Mouse (Mus musculus) forebrain, embryonic 11.5 days (tissue): Measurements from ENCODE around the gene Armh2. TPM values are rescaled to one million over a fixed set of nuclear protein-coding genes. Genes with fewer than 3 reads are reported as not detected.

Experiments used
- ATAC-seq: fragments of 200-750 bp; cut with Nextera tagmentation; replicated peaks from 2 replicates; pipeline ENCODE4 v1.8.0; 2017; ENCODE audit warnings: moderate TSS enrichment; ENCODE audit not compliant: low FRiP score
- DNase-seq: peaks from one replicate; pipeline ENCODE4 v3.0.0-alpha.2; 2017; ENCODE audit warnings: low spot score
- H3K27ac ChIP-seq: fragments of 300-500 bp; sonication (generic); 2 replicates; pipeline ENCODE4 v1.5.1; 2014; ENCODE audit warnings: low read depth, low read length
- H3K27me3 ChIP-seq: fragments of 300-500 bp; sonication (generic); 2 replicates; pipeline ENCODE4 v1.6.1; 2014; ENCODE audit warnings: mild to moderate bottlenecking, low read length, mixed read lengths; ENCODE audit not compliant: control insufficient read depth, insufficient read depth
- H3K36me3 ChIP-seq: fragments of 300-500 bp; sonication (generic); 2 replicates; pipeline ENCODE4 v1.6.1; 2014; ENCODE audit warnings: mild to moderate bottlenecking, low read length, moderate library complexity, mixed read lengths; ENCODE audit not compliant: control insufficient read depth, insufficient read depth
- H3K4me1 ChIP-seq: fragments of 300-500 bp; sonication (generic); replicated peaks from 2 replicates; pipeline ENCODE4 v1.6.1; 2014; ENCODE audit warnings: low read length, mixed read lengths; ENCODE audit not compliant: control insufficient read depth, insufficient read depth
- H3K4me2 ChIP-seq: fragments of 300-500 bp; sonication (generic); 2 replicates; pipeline ENCODE4 v1.6.1; 2014; ENCODE audit warnings: low read depth, mild to moderate bottlenecking, low read length, moderate library complexity, mixed read lengths; ENCODE audit not compliant: severe bottlenecking
- H3K4me3 ChIP-seq: fragments of 300-500 bp; sonication (generic); 2 replicates; pipeline ENCODE4 v1.5.1; 2014; ENCODE audit warnings: low read depth, low read length
- H3K9ac ChIP-seq: fragments of 300-500 bp; sonication (generic); 2 replicates; pipeline ENCODE4 v1.6.1; 2014; ENCODE audit warnings: low read length
- H3K9me3 ChIP-seq: fragments of 300-500 bp; sonication (generic); 2 replicates; pipeline ENCODE4 v1.6.1; 2016; ENCODE audit warnings: low read length, mixed read lengths; ENCODE audit not compliant: control insufficient read depth
- WGBS: fragments of 180-500 bp; shearing (Covaris S2); extraction: QIAGEN DNeasy Blood & Tissue Kit; methylation state at CpG from one replicate; pipeline ENCODE4 v1.1.7; 2014; 5-methylcytosine and 5-hydroxymethylcytosine counted together
- polyA plus RNA-seq: library from polyadenylated mRNA; unstranded; fragments of >200 nt; fragmentation: Nextera tagmentation; extraction: Ambion mirVana; gene quantifications from 2 replicates; pipeline ENCODE4 v1.2.1, GENCODE M21; 2014

Gene Armh2
- polyA plus RNA-seq, 1 experiment from 2014 or later = not detected

DNA sequence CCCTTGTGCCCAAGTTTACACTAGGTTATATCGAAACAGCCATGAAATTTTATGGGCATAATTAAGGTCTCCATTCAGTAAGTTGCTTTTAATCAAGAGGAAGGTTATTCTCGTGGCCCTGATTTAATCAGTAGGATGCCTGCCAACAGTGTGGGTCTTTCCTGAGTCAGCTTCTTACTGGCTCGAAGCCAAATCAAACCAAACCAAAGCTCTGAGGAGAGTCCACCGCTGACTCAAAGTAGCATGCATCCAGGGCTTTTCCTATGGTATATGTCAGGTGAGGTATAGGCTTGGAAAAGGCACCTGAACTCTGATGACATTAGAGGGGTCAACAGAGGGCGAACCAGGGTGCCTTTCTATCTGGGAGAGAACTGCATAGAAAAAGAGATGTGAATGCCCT is 40.9 kb downstream of the Armh2 start:
- no peak overlapping the region for H3K9ac ChIP-seq
- no peak overlapping the region for H3K4me3 ChIP-seq
- 81% methylated on average over 5 of the region's 5 CpGs for WGBS
- H3K27me3 ChIP-seq = no peaks in the 10 kb centered on the region
- H3K9me3 ChIP-seq = no peaks in the 10 kb centered on the region
- H3K36me3 ChIP-seq = no peaks in the 10 kb centered on the region
- DNase-seq (no peak), ATAC-seq (no peak)
- H3K4me1 ChIP-seq = no peaks in the 10 kb centered on the region
- no peak overlapping the region for H3K4me2 ChIP-seq
- no peak overlapping the region for H3K27ac ChIP-seq

DNA sequence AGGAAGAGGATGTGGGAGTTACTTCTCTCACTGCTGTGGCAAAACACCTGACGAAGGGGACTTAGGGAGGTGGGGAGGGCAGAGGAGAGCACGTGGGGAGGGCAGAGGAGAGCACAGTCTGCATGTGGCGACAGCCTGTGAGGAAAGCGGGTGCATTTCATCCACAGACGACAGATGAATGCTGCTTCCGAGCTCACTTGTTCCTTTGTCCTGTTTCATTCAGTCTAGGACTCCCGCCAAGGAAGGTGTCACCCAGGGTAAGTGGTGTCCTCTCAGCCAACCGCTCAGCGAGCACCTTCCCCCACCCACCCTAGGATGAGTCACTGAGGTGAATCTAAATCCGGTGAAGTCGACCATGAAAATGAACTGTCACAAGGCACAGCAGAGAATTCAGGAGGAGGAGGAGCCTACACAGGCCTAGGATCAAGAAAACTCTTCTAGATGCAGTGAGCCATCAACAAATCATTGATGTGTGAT is 45.0 kb downstream of the Armh2 start:
- Histone ChIP-seq H3K4me1 (no peaks in the 10 kb centered on the region), H3K9me3 (no peaks in the 10 kb centered on the region), H3K4me2 (no peak overlapping the region), H3K36me3 (no peaks in the 10 kb centered on the region), H3K4me3 (no peak overlapping the region), H3K27me3 (no peaks in the 10 kb centered on the region), H3K9ac (no peak overlapping the region), H3K27ac (no peak overlapping the region)
- DNase-seq (no peak), ATAC-seq (no peak)
- WGBS = 57% methylated on average over 11 of the region's 11 CpGs

DNA sequence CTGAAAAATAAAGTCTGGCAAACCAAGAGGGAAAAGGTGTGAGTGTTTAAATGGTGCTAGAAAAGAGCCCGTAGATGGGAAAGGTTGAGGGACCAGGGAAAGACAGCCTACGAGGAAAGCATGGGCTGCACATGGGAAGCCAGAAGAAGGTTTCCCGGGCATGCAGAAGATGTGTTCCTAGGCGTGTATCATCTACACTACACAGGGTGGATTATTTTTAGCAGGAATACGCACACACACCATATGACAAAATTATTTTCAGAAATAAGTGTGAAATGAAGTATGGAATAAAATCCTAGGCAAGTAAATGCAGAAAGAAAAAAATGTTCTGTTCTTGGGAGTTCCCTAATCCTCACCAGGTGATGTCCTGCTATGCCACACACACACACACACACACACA is 46.4 kb downstream of the Armh2 start:
- no peaks in the 10 kb centered on the region for H3K27me3 ChIP-seq
- ATAC-seq (no peak), DNase-seq (no peak)
- H3K9ac ChIP-seq = no peak overlapping the region
- H3K9me3 ChIP-seq = no peaks in the 10 kb centered on the region
- no peak overlapping the region for H3K27ac ChIP-seq
- no peaks in the 10 kb centered on the region for H3K4me1 ChIP-seq
- H3K4me3 ChIP-seq = no peak overlapping the region
- no peak overlapping the region for H3K4me2 ChIP-seq
- no peaks in the 10 kb centered on the region for H3K36me3 ChIP-seq
- WGBS = 89% methylated on average over 5 of the region's 5 CpGs

GRCm38 (mm10) chr13:24791349-24791748 is 50.3 kb downstream of the Armh2 start:
- no peaks in the 10 kb centered on the region for H3K4me1 ChIP-seq
- no peak for ATAC-seq
- WGBS = 65% methylated on average over 2 of the region's 2 CpGs

DNA sequence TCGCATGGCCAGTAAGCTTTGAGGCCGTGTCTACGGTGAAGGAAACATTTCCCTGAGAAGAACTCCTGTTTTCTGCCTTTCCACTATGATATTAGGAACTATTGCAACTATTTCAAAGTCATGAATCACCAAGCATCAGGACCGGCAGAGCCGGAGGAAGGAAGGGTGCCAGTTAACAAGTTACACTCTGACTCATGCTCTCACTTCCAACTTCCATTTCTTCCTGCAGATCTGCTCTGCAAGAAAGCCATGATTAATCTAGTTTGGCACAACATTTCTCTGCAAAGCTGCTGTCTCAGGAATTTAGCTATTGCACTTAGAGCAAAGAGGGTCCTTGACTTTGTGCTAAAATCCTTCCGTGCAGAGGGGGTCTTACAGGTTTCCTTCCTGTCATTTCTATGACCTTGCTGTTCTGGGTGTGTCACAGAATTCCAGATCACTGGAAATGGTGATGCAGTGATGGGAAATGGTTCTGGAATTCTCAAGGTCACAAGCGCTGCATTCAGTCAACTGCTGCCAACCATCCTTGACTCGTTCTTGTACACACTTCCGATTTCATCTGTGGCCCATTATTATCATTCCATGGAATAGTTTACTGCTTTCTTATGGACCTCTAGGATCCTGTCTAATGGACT is 51.5 kb downstream of the Armh2 start:
- no peaks in the 10 kb centered on the region for H3K9me3 ChIP-seq
- no peaks in the 10 kb centered on the region for H3K4me1 ChIP-seq
- H3K27ac ChIP-seq = no peak overlapping the region
- DNase-seq (no peak), ATAC-seq (no peak)
- H3K9ac ChIP-seq = no peak overlapping the region
- 91% methylated on average over 9 of the region's 9 CpGs for WGBS
- no peaks in the 10 kb centered on the region for H3K36me3 ChIP-seq
- H3K27me3 ChIP-seq = no peaks in the 10 kb centered on the region
- H3K4me3 ChIP-seq = no peak overlapping the region
- no peak overlapping the region for H3K4me2 ChIP-seq

More at GRCm38 (mm10) chr13:24791349-24791748, 50.3 kb downstream of the Armh2 start:
- no peak overlapping the region for H3K4me2 ChIP-seq
- no peak overlapping the region for H3K27ac ChIP-seq
- no peaks in the 10 kb centered on the region for H3K36me3 ChIP-seq
- no peak for DNase-seq
- no peak overlapping the region for H3K4me3 ChIP-seq
- H3K9ac ChIP-seq = no peak overlapping the region
- H3K9me3 ChIP-seq = no peaks in the 10 kb centered on the region
- H3K27me3 ChIP-seq = no peaks in the 10 kb centered on the region

Other genes starting within 250 kb of the Armh2 start
- gene Ripor2, start 159.0 kb upstream of the Armh2 start, polyA plus RNA-seq = 7.3 and 9.5 TPM in 2 replicates
- 165 and 169 TPM in 2 replicates for gene Gmnn, start 20.7 kb downstream of the Armh2 start, polyA plus RNA-seq
- gene BC005537, start 60.4 kb downstream of the Armh2 start, polyA plus RNA-seq = 27.5 and 29.3 TPM in 2 replicates
- 58.8 and 61.3 TPM in 2 replicates for gene Acot13, start 90.3 kb downstream of the Armh2 start, polyA plus RNA-seq
- gene Tdp2, start 90.4 kb downstream of the Armh2 start, polyA plus RNA-seq = 79.9 and 87.4 TPM in 2 replicates
- 0.61 and 0.67 TPM in 2 replicates for gene D130043K22Rik, start 103.9 kb downstream of the Armh2 start, polyA plus RNA-seq
- gene Aldh5a1, start 196.4 kb downstream of the Armh2 start, polyA plus RNA-seq = 10.4 and 10.5 TPM in 2 replicates
- 0.44 and 0.87 TPM in 2 replicates for gene Gpld1, start 201.9 kb downstream of the Armh2 start, polyA plus RNA-seq